Mouse (Mus musculus) liver, embryonic 18 days (tissue): Measurements from ENCODE around the gene Insyn1. TPM values are rescaled to one million over a fixed set of nuclear protein-coding genes. Genes with fewer than 3 reads are reported as not detected.

Experiments used
- polyA plus RNA-seq: library from polyadenylated mRNA; depleted of rRNA; stranded (reverse); fragments of >200 nt; gene quantifications from 2 replicates; pipeline ENCODE4 v1.2.3, GENCODE M21; 2012; rRNA removed

Insyn1 gene
- polyA plus RNA-seq: 0.09 and 0.11 TPM in 2 replicates

DNA sequence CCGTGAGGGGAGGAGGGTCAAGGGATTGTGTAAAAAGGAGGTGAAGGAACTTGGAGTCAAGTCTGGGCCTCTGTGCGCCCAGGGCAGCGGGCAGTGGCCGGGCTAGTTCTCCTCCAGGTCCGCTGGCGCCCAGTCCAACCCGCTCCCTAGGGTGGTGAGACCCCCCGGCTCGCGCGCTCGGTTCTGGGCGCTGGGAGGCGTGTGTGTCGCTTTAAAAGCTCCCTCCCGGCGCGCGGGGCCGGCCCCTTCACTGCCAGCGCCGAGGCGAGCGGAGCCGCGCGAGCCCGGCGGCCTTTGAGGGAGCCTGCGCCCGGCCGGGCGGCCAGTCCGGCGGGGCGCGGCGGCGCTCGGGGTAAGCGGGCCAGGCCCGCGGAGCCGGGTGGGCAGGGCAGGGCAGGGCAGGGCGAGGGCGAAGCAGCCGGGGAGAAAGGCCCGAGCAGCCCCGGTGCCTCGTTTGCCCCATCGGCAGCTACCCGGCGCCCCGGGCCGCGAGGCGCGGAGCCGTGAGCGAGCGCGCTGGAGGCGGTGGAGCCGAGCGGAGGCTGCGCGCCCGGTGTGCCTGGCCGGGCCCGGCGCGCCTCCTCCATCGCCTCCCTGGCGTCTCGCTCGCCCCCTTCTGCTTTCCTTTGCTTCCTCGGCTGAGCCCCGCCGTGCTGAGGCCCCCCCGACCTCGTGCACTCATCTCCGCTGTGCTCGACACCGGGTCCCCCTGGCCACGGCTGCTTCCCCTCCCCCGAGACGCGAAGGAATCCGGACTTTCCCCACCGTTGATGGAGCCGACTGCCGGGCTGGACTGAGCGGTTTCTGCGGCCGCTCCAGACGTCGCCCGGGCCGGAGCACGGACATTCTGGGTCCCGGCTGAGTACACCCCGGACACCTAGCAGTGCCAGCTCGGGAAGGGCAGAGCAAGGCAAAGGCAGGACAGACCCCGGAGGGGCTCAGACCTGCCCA, at the start of gene Insyn1:
Insyn1 (plus strand) TSS at position 753 of the 951 bp plus-strand sequence.

Other genes with a start within 250 kb of the Insyn1 start
- gene Pml, start 238.8 kb upstream of the Insyn1 start, polyA plus RNA-seq: 15.6 and 15.8 TPM in 2 replicates
- gene Stoml1, start 235.4 kb upstream of the Insyn1 start, polyA plus RNA-seq: 5.7 and 5.9 TPM in 2 replicates
- 2.6 and 2.7 TPM in 2 replicates for gene Loxl1, start 175.4 kb upstream of the Insyn1 start, polyA plus RNA-seq
- gene Tbc1d21, start 118.1 kb upstream of the Insyn1 start, polyA plus RNA-seq: not detected in 2 replicates
- gene Cd276, start 66.8 kb downstream of the Insyn1 start, polyA plus RNA-seq: 1.0 TPM in 2 replicates
- 118 and 123 TPM in 2 replicates for gene Nptn, start 93.6 kb downstream of the Insyn1 start, polyA plus RNA-seq